Comparison of ENCODE assay signal across 14 mouse cellular contexts in genomic region chr19:47492422-47492821, GRCm38 (mm10). TPM values are rescaled to one million over a fixed set of nuclear protein-coding genes. Genes with fewer than 3 reads are reported as not detected.
DNase-seq lines count a peak whose midpoint lies in the region; ATAC-seq and TF ChIP-seq lines count a peak whose summit lies in the region.
"Had no signal": no experiment of that assay in that cellular context is flagged by ENCODE, and none has a peak within 500 bp of the region (broad histone marks: within the 10 kb centered on the region; RNA-seq: fewer than 3 reads in every experiment).

No protein-coding gene starts in this region.

- no peaks in the 10 kb centered on the region for H3K27me3 ChIP-seq in E14TG2a.4 (ENCODE audit: insufficient read depth, low read length)
- H3K27me3 ChIP-seq in embryonic facial prominence, embryonic 15.5 days, result no peaks in the 10 kb centered on the region
- no peaks in the 10 kb centered on the region for H3K27me3 ChIP-seq in limb, embryonic 15.5 days

- no peak overlapping the region for H3K4me2 ChIP-seq in embryonic facial prominence, embryonic 15.5 days (replicated peaks)
- H3K4me2 ChIP-seq in limb, embryonic 15.5 days, result no peak overlapping the region

- H3K4me1 ChIP-seq in E14TG2a.4 (replicated peaks; ENCODE audit: low read depth, low read length), result peaks cover 56% of the 10 kb centered on the region
- peaks cover 35% of the 10 kb centered on the region for H3K4me1 ChIP-seq in embryonic facial prominence, embryonic 15.5 days
- peaks cover 19% of the 10 kb centered on the region for H3K4me1 ChIP-seq in limb, embryonic 15.5 days

- H3K4me3 ChIP-seq in E14TG2a.4 (replicated peaks; ENCODE audit: low read length), result peak overlapping the region; percentile 61; the same call in 1 of the 2 replicates
- no peak overlapping the region for H3K4me3 ChIP-seq in embryonic facial prominence, embryonic 15.5 days (replicated peaks)
- no peak overlapping the region for H3K4me3 ChIP-seq in limb, embryonic 15.5 days
- H3K4me3 ChIP-seq: erythroblast, embryonic 14.5 days had no signal

- no peak for DNase-seq in frontal cortex, adult 2 months (ENCODE audit: extremely low spot score in 1 of 2, low spot score in 1 of 2)
- DNase-seq in thymus, postnatal 14 days, result no peak
- DNase-seq: cerebellum, postnatal 14 days; gastrocnemius, postnatal 14 days; left cerebral cortex, postnatal 4 days; liver, postnatal 0 days; spleen, adult 18-20 months had no signal

- H3K27ac ChIP-seq in embryonic facial prominence, embryonic 15.5 days (replicated peaks), result peak overlapping the region; percentile 65
- peak overlapping the region; percentile 57 for H3K27ac ChIP-seq in limb, embryonic 15.5 days
- H3K27ac ChIP-seq: macrophage had no signal

- H3K9ac ChIP-seq in embryonic facial prominence, embryonic 15.5 days, result no peak overlapping the region
- H3K9ac ChIP-seq in limb, embryonic 15.5 days, result no peak overlapping the region
- H3K9ac ChIP-seq: liver, postnatal 0 days had no signal

- no peaks in the 10 kb centered on the region for H3K36me3 ChIP-seq in E14TG2a.4 (ENCODE audit: insufficient read depth, low read length)
- no peaks in the 10 kb centered on the region for H3K36me3 ChIP-seq in embryonic facial prominence, embryonic 15.5 days
- no peaks in the 10 kb centered on the region for H3K36me3 ChIP-seq in limb, embryonic 15.5 days

- H3K9me3 ChIP-seq in E14TG2a.4 (ENCODE audit: low read length), result no peaks in the 10 kb centered on the region
- no peaks in the 10 kb centered on the region for H3K9me3 ChIP-seq in embryonic facial prominence, embryonic 15.5 days (replicated peaks)
- no peaks in the 10 kb centered on the region for H3K9me3 ChIP-seq in limb, embryonic 15.5 days

- peak; percentile 65 for ATAC-seq in frontal cortex, adult (ENCODE audit: low TSS enrichment)
- ATAC-seq in embryonic facial prominence, embryonic 15.5 days (ENCODE audit: insufficient number of reproducible peaks, low FRiP score, low TSS enrichment, low read depth), result no peak
- ATAC-seq in limb, embryonic 15.5 days (ENCODE audit: insufficient number of reproducible peaks, low FRiP score, low TSS enrichment, low read depth), result no peak
- ATAC-seq in megakaryocyte progenitor cell, adult 5-6 weeks (replicated peaks; ENCODE audit: poor library complexity), result no peak
- ATAC-seq: liver, postnatal 0 days had no signal

- WGBS in embryonic facial prominence, embryonic 15.5 days, result 77% methylated on average over 6 of the region's 6 CpGs
- WGBS in limb, embryonic 15.5 days, result 78% methylated on average over 6 of the region's 6 CpGs

- no peak for TF ChIP-seq CTCF in E14TG2a.4 (conservative IDR thresholded peaks at IDR 0.05; ENCODE audit: low read length)

RNA-seq across cellular contexts. Expression of gene Sh3pxd2a, which starts 28.2 kb away (rescaled TPM):
- polyA plus RNA-seq in frontal cortex, adult 2 months (2012; rRNA removed), result 13.2 and 15.0 TPM in 2 replicates
- polyA plus RNA-seq in embryonic facial prominence, embryonic 15.5 days (2015; fragmentation: Nextera tagmentation; extraction: Ambion mirVana), result 15.8 and 16.0 TPM in 2 replicates
- 12.2 and 12.4 TPM in 2 replicates for polyA plus RNA-seq in limb, embryonic 15.5 days (2015; fragmentation: Nextera tagmentation; extraction: Ambion mirVana)
- 1.3 and 1.6 TPM in 2 replicates for total RNA-seq in megakaryocyte progenitor cell, adult 5-6 weeks (2015)
- 1.1 and 1.4 TPM in 2 replicates for total RNA-seq in megakaryocyte progenitor cell, adult 5-6 weeks (2017)

RNA-seq across cellular contexts. Expression of gene Stn1, which starts 44.9 kb away (rescaled TPM):
- 16.2 and 19.8 TPM in 2 replicates for polyA plus RNA-seq in frontal cortex, adult 2 months (2012; rRNA removed)
- polyA plus RNA-seq in embryonic facial prominence, embryonic 15.5 days (2015; fragmentation: Nextera tagmentation; extraction: Ambion mirVana), result 51.3 and 53.6 TPM in 2 replicates
- 52.2 and 52.7 TPM in 2 replicates for polyA plus RNA-seq in limb, embryonic 15.5 days (2015; fragmentation: Nextera tagmentation; extraction: Ambion mirVana)
- total RNA-seq in megakaryocyte progenitor cell, adult 5-6 weeks (2015), result 5.3 and 7.7 TPM in 2 replicates
- total RNA-seq in megakaryocyte progenitor cell, adult 5-6 weeks (2017), result 5.6 and 6.0 TPM in 2 replicates
